Mouse (Mus musculus): ENCODE measurements at regions not wholly inside any gene's neighbourhood (a gene's known extent, or its start where the extent isn't known, plus 50 kb on each side); places are given as distances from the start of the nearest gene placed in this dataset.

- WGBS: 87% methylated on average over 4 of the region's 4 CpGs
- Histone ChIP-seq H3K4me3 (no peak overlapping the region), H3K27ac (ENCODE audit: poor library complexity, severe bottlenecking) (no peak overlapping the region), H3K36me3 (no peaks in the 10 kb centered on the region), H3K9me3 (replicated peaks) (no peaks in the 10 kb centered on the region), H3K9ac (no peak overlapping the region), H3K4me1 (replicated peaks) (no peaks in the 10 kb centered on the region), H3K4me2 (no peak overlapping the region), H3K27me3 (replicated peaks) (no peaks in the 10 kb centered on the region)
- no peak for ATAC-seq (ENCODE audit: insufficient number of reproducible peaks, low FRiP score)
These were observed 99.7 kb upstream of the Paip1 start for GRCm38 (mm10) chr13:119328731-119329130.

GRCm38 (mm10) chr13:119331815-119332214 lies 96.6 kb upstream of the Paip1 start:
- no peak overlapping the region for H3K4me3 ChIP-seq
- 91% methylated on average over 3 of the region's 3 CpGs for WGBS
- ATAC-seq (ENCODE audit: insufficient number of reproducible peaks, low FRiP score): no peak

GRCm38 (mm10) chr13:119333915-119334314 lies 94.5 kb upstream of the Paip1 start:
- no peaks in the 10 kb centered on the region for H3K27me3 ChIP-seq (replicated peaks)
- H3K36me3 ChIP-seq: peaks cover 32% of the 10 kb centered on the region
- no peaks in the 10 kb centered on the region for H3K4me1 ChIP-seq (replicated peaks)
- ATAC-seq (ENCODE audit: insufficient number of reproducible peaks, low FRiP score): no peak
- no peaks in the 10 kb centered on the region for H3K9me3 ChIP-seq (replicated peaks)
- H3K4me3 ChIP-seq: no peak overlapping the region
- H3K27ac ChIP-seq (ENCODE audit: poor library complexity, severe bottlenecking): no peak overlapping the region
- WGBS: 75% methylated on average over 6 of the region's 6 CpGs
- H3K9ac ChIP-seq: no peak overlapping the region
- no peak overlapping the region for H3K4me2 ChIP-seq

More at GRCm38 (mm10) chr13:119331815-119332214, 96.6 kb upstream of the Paip1 start:
- H3K4me1 ChIP-seq (replicated peaks): no peaks in the 10 kb centered on the region
- H3K27ac ChIP-seq (ENCODE audit: poor library complexity, severe bottlenecking): no peak overlapping the region
- H3K36me3 ChIP-seq: peaks cover 20% of the 10 kb centered on the region
- H3K9me3 ChIP-seq (replicated peaks): no peaks in the 10 kb centered on the region
- no peaks in the 10 kb centered on the region for H3K27me3 ChIP-seq (replicated peaks)
- H3K4me2 ChIP-seq: no peak overlapping the region
- H3K9ac ChIP-seq: no peak overlapping the region

DNA sequence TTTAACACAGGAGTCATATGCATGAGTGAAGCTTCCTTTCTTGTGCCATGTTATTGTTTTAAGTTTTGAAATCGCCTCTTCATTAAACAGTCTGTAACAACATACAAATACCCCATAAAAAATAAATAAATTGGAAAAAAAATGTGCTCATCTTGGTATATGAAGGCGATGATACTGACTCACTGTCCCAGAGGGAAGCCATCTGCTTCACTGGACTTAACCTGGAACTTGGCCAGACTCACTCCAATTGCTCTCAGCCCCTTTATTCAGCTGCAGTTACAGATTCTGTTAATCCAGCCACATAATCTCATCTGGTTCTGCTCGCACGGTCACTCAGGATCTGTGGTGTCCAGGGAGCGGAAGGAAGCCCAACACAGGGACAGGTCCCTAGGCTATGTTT lies 90.5 kb upstream of the Paip1 start:
- Histone ChIP-seq H3K27me3 (replicated peaks) (no peaks in the 10 kb centered on the region), H3K36me3 (peaks cover 54% of the 10 kb centered on the region), H3K4me1 (replicated peaks) (no peaks in the 10 kb centered on the region), H3K4me2 (no peak overlapping the region), H3K9ac (no peak overlapping the region), H3K4me3 (no peak overlapping the region), H3K9me3 (replicated peaks) (no peaks in the 10 kb centered on the region), H3K27ac (ENCODE audit: poor library complexity, severe bottlenecking) (no peak overlapping the region)
- 93% methylated on average over 5 of the region's 5 CpGs for WGBS
- no peak for ATAC-seq (ENCODE audit: insufficient number of reproducible peaks, low FRiP score)

DNA sequence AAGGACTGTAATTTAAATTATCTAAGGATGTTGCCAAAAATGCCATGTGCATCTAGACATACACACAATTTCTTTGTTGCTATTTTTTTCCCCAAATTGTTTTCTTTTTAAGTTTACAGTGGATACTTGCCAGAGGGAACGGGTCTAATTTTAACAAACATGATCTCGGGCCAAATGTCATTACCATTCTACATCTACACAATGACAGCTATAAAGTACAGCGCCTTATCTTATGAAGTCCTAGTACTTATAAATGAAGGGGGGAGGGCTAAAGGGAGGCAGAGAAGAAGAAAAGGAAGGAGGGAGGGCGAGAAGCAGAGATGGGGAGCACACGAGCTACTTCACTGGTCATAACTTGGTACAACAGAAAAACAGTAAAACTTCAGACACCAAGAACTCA lies 89.4 kb upstream of the Paip1 start:
- no peaks in the 10 kb centered on the region for H3K4me1 ChIP-seq (replicated peaks)
- H3K27ac ChIP-seq (ENCODE audit: poor library complexity, severe bottlenecking): no peak overlapping the region
- no peaks in the 10 kb centered on the region for H3K9me3 ChIP-seq (replicated peaks)
- peaks cover 58% of the 10 kb centered on the region for H3K36me3 ChIP-seq
- ATAC-seq (ENCODE audit: insufficient number of reproducible peaks, low FRiP score): no peak
- H3K4me3 ChIP-seq: no peak overlapping the region
- H3K27me3 ChIP-seq (replicated peaks): no peaks in the 10 kb centered on the region
- WGBS: 67% methylated on average over 5 of the region's 5 CpGs
- no peak overlapping the region for H3K9ac ChIP-seq
- no peak overlapping the region for H3K4me2 ChIP-seq

DNA sequence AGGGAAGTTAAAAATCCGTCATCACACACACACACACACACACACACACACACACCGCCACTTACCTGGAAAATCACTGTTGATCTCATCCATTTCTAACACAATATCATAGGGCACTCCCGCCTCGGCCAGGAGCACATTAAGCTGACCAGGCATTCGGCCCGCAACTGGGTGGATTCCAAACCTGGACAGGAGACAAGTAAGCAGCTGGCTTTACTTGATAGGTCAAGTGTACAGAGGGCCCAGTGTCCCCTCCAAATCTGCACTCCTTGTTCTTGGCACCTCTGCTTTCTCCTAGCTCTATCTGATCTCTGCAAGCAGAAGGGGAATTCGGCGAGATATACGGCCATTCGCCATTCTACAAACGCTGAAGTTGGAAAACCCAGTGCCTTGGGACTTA lies 88.6 kb upstream of the Paip1 start:
- no peaks in the 10 kb centered on the region for H3K9me3 ChIP-seq (replicated peaks)
- H3K9ac ChIP-seq: no peak overlapping the region
- H3K4me1 ChIP-seq (replicated peaks): no peaks in the 10 kb centered on the region
- H3K4me3 ChIP-seq: no peak overlapping the region
- no peak for ATAC-seq (ENCODE audit: insufficient number of reproducible peaks, low FRiP score)
- H3K27me3 ChIP-seq (replicated peaks): no peaks in the 10 kb centered on the region
- H3K27ac ChIP-seq (ENCODE audit: poor library complexity, severe bottlenecking): no peak overlapping the region
- 89% methylated on average over 11 of the region's 11 CpGs for WGBS
- peaks cover 56% of the 10 kb centered on the region for H3K36me3 ChIP-seq
- H3K4me2 ChIP-seq: no peak overlapping the region

DNA sequence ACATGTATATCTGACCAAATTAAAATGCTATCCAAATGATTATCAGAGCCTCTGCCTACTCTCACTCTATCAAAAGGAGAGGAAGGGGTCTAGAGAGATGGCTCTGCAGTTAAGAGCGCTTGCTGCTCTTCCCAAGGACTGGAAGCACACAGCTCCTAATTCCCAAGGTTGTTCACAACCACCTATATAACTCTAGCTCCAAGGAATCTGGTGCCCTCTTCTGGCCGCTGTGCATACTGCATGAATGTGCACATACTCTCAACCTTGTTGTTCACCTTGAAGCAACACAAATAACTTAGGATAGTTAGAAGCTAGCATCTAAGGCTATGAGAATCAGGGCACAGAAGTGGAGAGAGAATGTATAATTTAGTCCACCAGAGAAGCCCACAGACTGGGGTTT lies 86.6 kb upstream of the Paip1 start:
- no peaks in the 10 kb centered on the region for H3K27me3 ChIP-seq (replicated peaks)
- ATAC-seq (ENCODE audit: insufficient number of reproducible peaks, low FRiP score): no peak
- H3K4me3 ChIP-seq: no peak overlapping the region
- no peak overlapping the region for H3K9ac ChIP-seq
- H3K36me3 ChIP-seq: peaks cover 47% of the 10 kb centered on the region
- no peak overlapping the region for H3K4me2 ChIP-seq
- no peak overlapping the region for H3K27ac ChIP-seq (ENCODE audit: poor library complexity, severe bottlenecking)
- WGBS: 34% methylated on average over 2 of the region's 2 CpGs
- no peaks in the 10 kb centered on the region for H3K4me1 ChIP-seq (replicated peaks)
- no peaks in the 10 kb centered on the region for H3K9me3 ChIP-seq (replicated peaks)

DNA sequence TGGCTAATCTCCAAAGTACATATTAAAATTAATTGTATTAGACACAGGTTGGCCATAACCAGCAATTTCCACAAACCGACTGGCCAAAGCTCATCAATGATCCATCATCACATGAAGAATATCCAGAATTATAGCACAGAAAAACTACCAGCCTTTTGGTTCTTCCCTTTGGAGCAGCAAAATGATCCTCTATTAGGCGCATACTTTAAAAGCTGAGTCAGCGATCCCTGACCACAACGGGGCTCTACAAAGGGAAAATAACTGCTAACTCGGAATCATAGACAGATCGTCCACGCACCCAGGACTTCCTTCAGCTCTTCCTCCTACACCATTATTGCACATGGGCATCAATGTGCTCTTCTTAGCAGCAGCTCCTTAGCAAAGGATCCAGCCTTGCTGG lies 85.6 kb upstream of the Paip1 start:
- Histone ChIP-seq H3K27ac (ENCODE audit: poor library complexity, severe bottlenecking) (no peak overlapping the region), H3K4me3 (no peak overlapping the region), H3K36me3 (peaks cover 49% of the 10 kb centered on the region), H3K9me3 (replicated peaks) (no peaks in the 10 kb centered on the region), H3K4me1 (replicated peaks) (no peaks in the 10 kb centered on the region), H3K4me2 (no peak overlapping the region), H3K27me3 (replicated peaks) (no peaks in the 10 kb centered on the region), H3K9ac (no peak overlapping the region)
- 88% methylated on average over 7 of the region's 7 CpGs for WGBS
- no peak for ATAC-seq (ENCODE audit: insufficient number of reproducible peaks, low FRiP score)

DNA sequence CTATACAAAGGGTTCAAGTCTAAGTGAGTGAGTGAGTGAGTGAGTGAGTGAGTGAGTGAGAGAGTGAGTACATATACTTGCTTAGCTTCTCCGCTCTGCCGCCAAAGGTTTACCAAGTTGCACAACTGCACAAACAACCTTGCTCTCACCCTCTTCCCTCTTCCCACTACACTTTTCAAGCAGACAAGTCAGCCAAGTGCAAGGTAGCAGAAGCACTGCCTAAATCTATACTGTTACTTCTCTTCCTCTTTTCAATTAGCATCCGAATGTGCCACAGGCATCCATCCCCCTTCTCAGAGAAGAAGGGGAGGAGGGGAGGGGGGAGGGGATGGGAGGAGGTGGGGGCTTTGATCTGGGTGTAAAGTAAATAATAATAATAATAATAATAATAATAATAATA lies 80.4 kb upstream of the Paip1 start:
- Histone ChIP-seq H3K4me2 (no peak overlapping the region), H3K27ac (ENCODE audit: poor library complexity, severe bottlenecking) (no peak overlapping the region), H3K27me3 (replicated peaks) (no peaks in the 10 kb centered on the region), H3K9ac (no peak overlapping the region), H3K4me3 (no peak overlapping the region), H3K4me1 (replicated peaks) (no peaks in the 10 kb centered on the region), H3K36me3 (peaks cover 55% of the 10 kb centered on the region), H3K9me3 (replicated peaks) (no peaks in the 10 kb centered on the region)
- 97% methylated on average over 3 of the region's 3 CpGs for WGBS
- ATAC-seq (ENCODE audit: insufficient number of reproducible peaks, low FRiP score): no peak

DNA sequence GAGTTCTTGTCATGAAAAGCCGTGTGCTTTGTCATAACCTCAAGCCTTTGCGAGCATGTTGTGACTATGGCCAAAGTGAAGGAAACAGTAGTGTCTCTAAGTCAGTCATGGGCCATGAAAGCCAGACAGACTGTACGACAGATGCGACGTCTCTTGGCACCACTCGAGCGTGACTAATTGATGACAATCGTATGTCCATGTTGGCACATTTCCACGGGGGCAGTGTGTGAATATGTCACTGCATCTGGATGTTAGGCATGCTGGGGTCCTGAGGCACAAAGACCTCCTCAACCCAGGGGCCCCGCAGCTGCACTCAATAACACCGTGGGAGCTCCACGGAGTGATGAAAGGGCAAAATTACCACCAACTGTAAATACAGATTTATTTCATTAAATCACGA lies 77.1 kb upstream of the Paip1 start:
- H3K9me3 ChIP-seq (replicated peaks): no peaks in the 10 kb centered on the region
- no peak overlapping the region for H3K9ac ChIP-seq
- no peak overlapping the region for H3K4me2 ChIP-seq
- H3K27me3 ChIP-seq (replicated peaks): no peaks in the 10 kb centered on the region
- H3K27ac ChIP-seq (ENCODE audit: poor library complexity, severe bottlenecking): no peak overlapping the region
- WGBS: 81% methylated on average over 13 of the region's 13 CpGs
- H3K36me3 ChIP-seq: peaks cover 76% of the 10 kb centered on the region
- no peak overlapping the region for H3K4me3 ChIP-seq
- H3K4me1 ChIP-seq (replicated peaks): no peaks in the 10 kb centered on the region
- ATAC-seq (ENCODE audit: insufficient number of reproducible peaks, low FRiP score): no peak

DNA sequence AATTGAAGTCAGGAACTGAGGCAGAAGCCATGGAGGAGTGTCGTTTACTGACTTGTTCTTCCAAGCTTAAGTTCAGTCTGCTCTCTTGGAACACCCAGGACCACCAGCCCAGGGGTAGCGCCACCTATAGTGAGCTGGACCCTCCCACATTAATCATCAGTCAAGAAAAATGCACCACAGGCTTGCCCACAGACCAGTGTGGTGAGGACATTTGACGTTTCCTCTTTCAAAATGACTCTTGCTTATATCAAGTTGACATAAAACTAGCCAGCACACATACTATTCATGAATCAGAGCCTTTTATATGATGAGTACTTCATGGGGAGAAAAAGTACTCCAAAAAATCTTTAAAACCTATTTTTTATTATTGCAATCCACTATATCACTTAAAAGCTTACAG lies 69.7 kb upstream of the Paip1 start:
- H3K9me3 ChIP-seq (replicated peaks): no peaks in the 10 kb centered on the region
- WGBS: 68% methylated on average over 3 of the region's 3 CpGs
- no peak overlapping the region for H3K4me3 ChIP-seq
- no peak overlapping the region for H3K4me2 ChIP-seq
- no peak overlapping the region for H3K9ac ChIP-seq
- H3K27me3 ChIP-seq (replicated peaks): no peaks in the 10 kb centered on the region
- H3K36me3 ChIP-seq: peaks cover 78% of the 10 kb centered on the region
- no peak for ATAC-seq (ENCODE audit: insufficient number of reproducible peaks, low FRiP score)
- no peaks in the 10 kb centered on the region for H3K4me1 ChIP-seq (replicated peaks)
- H3K27ac ChIP-seq (ENCODE audit: poor library complexity, severe bottlenecking): no peak overlapping the region

DNA sequence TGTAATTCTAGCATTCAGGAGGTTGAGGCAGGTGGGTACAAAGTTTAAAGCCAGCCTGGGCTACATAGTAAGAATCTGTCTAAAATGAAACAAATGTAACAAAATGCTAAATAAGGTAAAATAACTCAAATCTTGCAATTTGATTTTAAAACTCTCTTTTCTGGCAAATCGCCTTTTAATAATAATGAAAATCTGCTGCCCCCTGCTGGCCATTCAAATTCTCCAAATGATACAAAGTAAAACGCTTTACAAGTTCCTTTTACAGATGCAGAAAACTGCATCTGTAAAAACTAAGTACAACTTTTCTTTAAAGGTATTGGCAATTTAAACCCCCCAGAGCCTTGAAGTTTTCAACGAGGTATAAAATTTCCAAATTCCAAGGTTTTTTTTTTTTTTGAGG lies 65.0 kb upstream of the Paip1 start:
- Histone ChIP-seq H3K4me3 (no peak overlapping the region), H3K9me3 (replicated peaks) (no peaks in the 10 kb centered on the region), H3K27me3 (replicated peaks) (no peaks in the 10 kb centered on the region), H3K9ac (no peak overlapping the region), H3K27ac (ENCODE audit: poor library complexity, severe bottlenecking) (no peak overlapping the region), H3K36me3 (peaks cover 59% of the 10 kb centered on the region), H3K4me2 (no peak overlapping the region), H3K4me1 (replicated peaks) (no peaks in the 10 kb centered on the region)
- 50% methylated on average over 3 of the region's 3 CpGs for WGBS
- ATAC-seq (ENCODE audit: insufficient number of reproducible peaks, low FRiP score): no peak
